ENCODE assay signal across 19 mouse cellular contexts in the genomic region with DNA sequence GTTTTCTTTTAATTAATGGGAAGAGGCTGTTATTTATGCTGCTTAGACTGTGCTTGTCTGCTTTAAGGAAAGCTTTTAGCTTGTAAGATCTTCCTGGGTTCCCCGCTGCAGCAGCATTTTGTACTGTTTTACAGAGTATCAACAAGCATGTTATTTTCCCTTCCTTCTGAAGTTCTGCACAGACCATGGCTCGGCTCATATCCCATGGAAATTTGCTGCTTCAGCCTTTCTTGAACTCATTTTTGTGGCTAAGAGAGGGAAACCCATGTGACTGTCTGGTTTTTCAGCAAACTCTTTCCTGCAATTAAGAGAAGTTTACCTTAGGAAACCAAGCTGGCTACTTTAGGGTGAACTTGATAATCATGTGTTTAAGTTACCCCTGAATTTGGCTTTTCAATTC.
"Had no signal": no experiment of that assay in that cellular context is flagged by ENCODE, and none has a peak within 500 bp of the region (broad histone marks: within the 10 kb centered on the region; RNA-seq: fewer than 3 reads in every experiment).

No protein-coding gene starts in this region.

- ATAC-seq: midbrain, embryonic 15.5 days had no signal

- H3K4me1 ChIP-seq: limb, embryonic 13.5 days; liver, embryonic 13.5 days; midbrain, embryonic 12.5 days; neural tube, embryonic 12.5 days; stomach, embryonic 15.5 days had no signal

- H3K27ac ChIP-seq: left cerebral cortex, adult 2 months; limb, embryonic 13.5 days; liver, embryonic 13.5 days; midbrain, embryonic 12.5 days; midbrain, embryonic 15.5 days; neural tube, embryonic 12.5 days; neural tube, embryonic 15.5 days; stomach, embryonic 15.5 days had no signal

- H3K27me3 ChIP-seq: limb, embryonic 13.5 days; liver, embryonic 13.5 days; midbrain, embryonic 12.5 days; midbrain, embryonic 15.5 days; neural tube, embryonic 12.5 days; neural tube, embryonic 15.5 days; stomach, embryonic 15.5 days had no signal

- H3K9me3 ChIP-seq: limb, embryonic 13.5 days; liver, embryonic 13.5 days; midbrain, embryonic 12.5 days; midbrain, embryonic 15.5 days; neural tube, embryonic 12.5 days; neural tube, embryonic 15.5 days; stomach, embryonic 15.5 days had no signal

- DNase-seq: kidney, postnatal 10 days; kidney, postnatal 36 days; layer of hippocampus, postnatal 36 days; liver, embryonic 13.5 days; lung, adult 2 months; lung, postnatal 14 days; lung, postnatal 4 days; right cerebral cortex, adult 18-20 months; right cerebral cortex, postnatal 25 days; spleen, adult 18-20 months; thymus, adult 18-20 months; thymus, postnatal 36 days had no signal

- H3K9ac ChIP-seq: limb, embryonic 13.5 days; liver, embryonic 13.5 days; midbrain, embryonic 12.5 days; midbrain, embryonic 15.5 days; neural tube, embryonic 12.5 days; neural tube, embryonic 15.5 days; stomach, embryonic 15.5 days had no signal

- H3K36me3 ChIP-seq: limb, embryonic 13.5 days; liver, embryonic 13.5 days; midbrain, embryonic 12.5 days; midbrain, embryonic 15.5 days; neural tube, embryonic 12.5 days; neural tube, embryonic 15.5 days; stomach, embryonic 15.5 days had no signal

- H3K4me3 ChIP-seq: left cerebral cortex, adult 2 months; limb, embryonic 13.5 days; liver, embryonic 13.5 days; midbrain, embryonic 12.5 days; midbrain, embryonic 15.5 days; neural tube, embryonic 12.5 days; neural tube, embryonic 15.5 days; stomach, embryonic 15.5 days had no signal

- H3K4me2 ChIP-seq: limb, embryonic 13.5 days; liver, embryonic 13.5 days; midbrain, embryonic 12.5 days; midbrain, embryonic 15.5 days; neural tube, embryonic 12.5 days; neural tube, embryonic 15.5 days; stomach, embryonic 15.5 days had no signal
